Mouse (Mus musculus): ENCODE measurements around the gene Nhsl1.

DNA sequence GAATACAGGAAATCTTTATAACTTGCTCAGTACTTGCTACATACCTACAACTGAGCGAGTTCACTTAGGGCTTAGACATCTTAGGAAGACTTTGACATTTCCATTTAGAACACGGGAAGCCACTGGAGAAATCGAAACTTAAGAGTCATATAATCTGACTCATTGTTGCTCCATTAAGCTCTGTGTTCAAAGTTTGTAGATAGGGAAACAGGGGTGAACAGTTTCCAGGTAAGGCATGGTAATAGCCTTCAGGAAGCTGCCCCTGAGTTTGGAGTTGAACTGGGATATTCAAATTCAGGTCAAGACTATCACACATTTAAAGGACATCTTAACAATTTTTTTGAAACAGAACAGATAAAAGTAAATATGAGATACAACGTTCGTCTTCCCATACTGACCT is 165.9 kb downstream of the Nhsl1 start:
- TF ChIP-seq MYOD1 (IDR thresholded peaks at IDR 0.05; ENCODE audit: control insufficient read depth, insufficient read length, low read depth), result no peak
- no peak for TF ChIP-seq CTCF (IDR thresholded peaks at IDR 0.05; ENCODE audit: control insufficient read depth, insufficient read depth, insufficient read length)
- no peak for TF ChIP-seq MAX (IDR thresholded peaks at IDR 0.05)
- no peak for TF ChIP-seq CEBPB (IDR thresholded peaks at IDR 0.05; ENCODE audit: low read depth)
- no peak for TF ChIP-seq USF1 (IDR thresholded peaks at IDR 0.05; ENCODE audit: low read depth)
- TF ChIP-seq MYOG (IDR thresholded peaks at IDR 0.05; ENCODE audit: control insufficient read depth, extremely low read depth, insufficient read length), result no peak

All from C2C12 (cell line).